Mouse (Mus musculus): Measurements from ENCODE around the gene Pip5k1b.

GRCm38 (mm10) chr19:24576125-24576524, 20.5 kb upstream of the Pip5k1b start:
- TF ChIP-seq USF1 (IDR thresholded peaks at IDR 0.05; ENCODE audit: low read depth) = no peak
- no peak for TF ChIP-seq CTCF (IDR thresholded peaks at IDR 0.05; ENCODE audit: control insufficient read depth, insufficient read depth, insufficient read length)
- TF ChIP-seq MAX (IDR thresholded peaks at IDR 0.05) = no peak
- TF ChIP-seq CEBPB (IDR thresholded peaks at IDR 0.05; ENCODE audit: low read depth) = no peak
- TF ChIP-seq MYOD1 (IDR thresholded peaks at IDR 0.05; ENCODE audit: control insufficient read depth, insufficient read length, low read depth) = no peak
